Mouse (Mus musculus): ENCODE results near the gene Mical3.

The Mical3 gene

GRCm38 (mm10) chr6:120976991-120977390 is 153.8 kb downstream of the Mical3 start:
- in situ Hi-C loops (cut with MboI; ENCODE audit: low sequenced_read_pairs), result loop anchor here (25.0 kb wide), 1 partner anchor 560 kb away; no protein-coding TSS in a partner anchor

- in situ Hi-C loops (cut with MboI; ENCODE audit: low sequenced_read_pairs), result loop anchor here (25.0 kb wide), 1 partner anchor 561 kb away; no protein-coding TSS in a partner anchor
These were observed 154.7 kb downstream of the Mical3 start for GRCm38 (mm10) chr6:120976097-120976496.

- in situ Hi-C loops (cut with MboI; ENCODE audit: low sequenced_read_pairs), result loop anchor here (5.0 kb wide), 1 partner anchor 205 kb away; no protein-coding TSS in a partner anchor
These were observed 158.8 kb downstream of the Mical3 start for GRCm38 (mm10) chr6:120971797-120972590.

GRCm38 (mm10) chr6:120970939-120971796 is 159.6 kb downstream of the Mical3 start:
- in situ Hi-C loops (cut with MboI; ENCODE audit: low sequenced_read_pairs), result loop anchor here (5.0 kb wide), 1 partner anchor 206 kb away; no protein-coding TSS in a partner anchor

- in situ Hi-C loops (cut with MboI; ENCODE audit: low sequenced_read_pairs), result no loop called here
These were observed 165.0 kb downstream of the Mical3 start for GRCm38 (mm10) chr6:120965814-120966213.

GRCm38 (mm10) chr6:120964179-120964578 is 166.6 kb downstream of the Mical3 start:
- in situ Hi-C loops (cut with MboI; ENCODE audit: low sequenced_read_pairs), result no loop called here

- in situ Hi-C loops (cut with MboI; ENCODE audit: low sequenced_read_pairs), result no loop called here
These were observed 170.3 kb downstream of the Mical3 start for GRCm38 (mm10) chr6:120960338-120961030.

- in situ Hi-C loops (cut with MboI; ENCODE audit: low sequenced_read_pairs), result no loop called here
These were observed 173.5 kb downstream of the Mical3 start for GRCm38 (mm10) chr6:120957331-120957730.

- in situ Hi-C loops (cut with MboI; ENCODE audit: low sequenced_read_pairs), result no loop called here
These were observed 174.3 kb downstream of the Mical3 start for GRCm38 (mm10) chr6:120956259-120957161.

GRCm38 (mm10) chr6:120955215-120955614 is 175.6 kb downstream of the Mical3 start:
- in situ Hi-C loops (cut with MboI; ENCODE audit: low sequenced_read_pairs), result no loop called here

GRCm38 (mm10) chr6:120954241-120954640 is 176.6 kb downstream of the Mical3 start:
- in situ Hi-C loops (cut with MboI; ENCODE audit: low sequenced_read_pairs), result no loop called here

- in situ Hi-C loops (cut with MboI; ENCODE audit: low sequenced_read_pairs), result no loop called here
These were observed 178.3 kb downstream of the Mical3 start for GRCm38 (mm10) chr6:120952475-120952874.

- in situ Hi-C loops (cut with MboI; ENCODE audit: low sequenced_read_pairs), result no loop called here
These were observed 179.5 kb downstream of the Mical3 start for GRCm38 (mm10) chr6:120951311-120951710.

GRCm38 (mm10) chr6:120945510-120945909 is 185.3 kb downstream of the Mical3 start:
- in situ Hi-C loops (cut with MboI; ENCODE audit: low sequenced_read_pairs), result no loop called here

GRCm38 (mm10) chr6:120943964-120944363 is 186.8 kb downstream of the Mical3 start:
- in situ Hi-C loops (cut with MboI; ENCODE audit: low sequenced_read_pairs), result no loop called here

- in situ Hi-C loops (cut with MboI; ENCODE audit: low sequenced_read_pairs), result no loop called here
These were observed 187.2 kb downstream of the Mical3 start for GRCm38 (mm10) chr6:120943551-120943950.

GRCm38 (mm10) chr6:120943079-120943478 is 187.7 kb downstream of the Mical3 start:
- in situ Hi-C loops (cut with MboI; ENCODE audit: low sequenced_read_pairs), result no loop called here

- in situ Hi-C loops (cut with MboI; ENCODE audit: low sequenced_read_pairs), result no loop called here
These were observed 189.2 kb downstream of the Mical3 start for GRCm38 (mm10) chr6:120941575-120941974.

GRCm38 (mm10) chr6:120941084-120941481 is 189.7 kb downstream of the Mical3 start:
- in situ Hi-C loops (cut with MboI; ENCODE audit: low sequenced_read_pairs), result no loop called here
